Mouse (Mus musculus) megakaryocyte, embryonic 14.5 days (primary cell): ENCODE results near the gene Jak1.

Source experiments
- FLI1 ChIP-seq: IDR thresholded peaks from 2 replicates; pipeline ENCODE4 v1.6.1; 2012; ENCODE audit warnings: low read length, inconsistent platforms, mixed read lengths
- GATA1 ChIP-seq: IDR thresholded peaks from 3 replicates; pipeline ENCODE4 v1.6.1; 2012; ENCODE audit warnings: mixed read lengths, low read length, inconsistent platforms, borderline replicate concordance

GRCm38 (mm10) chr4:101276456-101277070 is 11.5 kb upstream of the Jak1 start:
- TF ChIP-seq GATA1 = no peak
- no peak for TF ChIP-seq FLI1
